Mouse (Mus musculus) urinary bladder, postnatal 10 days (tissue): ENCODE data around the gene Rrp7a.

Experiments used
- DNase-seq: peaks from one replicate; pipeline ENCODE4 v3.0.0; 2022; ENCODE audit warnings: low spot score

The Rrp7a gene

DNA sequence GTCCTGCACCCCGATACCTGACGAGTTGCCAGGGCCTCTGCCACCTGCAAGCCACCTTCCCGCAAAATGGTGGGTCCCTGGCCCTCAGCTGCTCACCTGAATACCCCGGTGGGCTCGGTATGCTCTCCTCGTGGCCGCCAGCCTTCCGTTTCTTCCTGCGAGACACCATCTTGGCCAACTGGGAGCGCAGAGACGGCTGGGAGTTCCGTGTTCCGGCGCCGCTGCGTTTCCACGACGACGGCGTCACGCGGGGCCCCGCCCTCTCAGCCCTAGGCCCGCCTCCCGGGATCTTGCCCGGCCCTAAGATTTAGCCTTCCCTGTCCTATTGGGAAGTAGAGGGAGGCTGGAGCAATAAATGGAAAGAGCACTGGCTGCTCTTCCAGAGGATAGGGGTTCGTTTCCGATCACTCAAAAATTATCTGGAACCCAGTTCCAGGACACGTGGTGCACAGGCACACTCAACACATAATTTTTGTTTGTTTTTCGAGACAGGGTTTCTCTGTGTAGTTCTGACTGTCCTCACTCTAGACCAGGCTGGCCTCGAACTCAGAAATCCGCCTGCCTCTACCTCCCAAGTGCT, at the start of gene Rrp7a:
TSS of gene Rrp7a (minus strand) at position 236 of the 580 bp plus-strand sequence.
- peak; percentile 75 for DNase-seq

DNA sequence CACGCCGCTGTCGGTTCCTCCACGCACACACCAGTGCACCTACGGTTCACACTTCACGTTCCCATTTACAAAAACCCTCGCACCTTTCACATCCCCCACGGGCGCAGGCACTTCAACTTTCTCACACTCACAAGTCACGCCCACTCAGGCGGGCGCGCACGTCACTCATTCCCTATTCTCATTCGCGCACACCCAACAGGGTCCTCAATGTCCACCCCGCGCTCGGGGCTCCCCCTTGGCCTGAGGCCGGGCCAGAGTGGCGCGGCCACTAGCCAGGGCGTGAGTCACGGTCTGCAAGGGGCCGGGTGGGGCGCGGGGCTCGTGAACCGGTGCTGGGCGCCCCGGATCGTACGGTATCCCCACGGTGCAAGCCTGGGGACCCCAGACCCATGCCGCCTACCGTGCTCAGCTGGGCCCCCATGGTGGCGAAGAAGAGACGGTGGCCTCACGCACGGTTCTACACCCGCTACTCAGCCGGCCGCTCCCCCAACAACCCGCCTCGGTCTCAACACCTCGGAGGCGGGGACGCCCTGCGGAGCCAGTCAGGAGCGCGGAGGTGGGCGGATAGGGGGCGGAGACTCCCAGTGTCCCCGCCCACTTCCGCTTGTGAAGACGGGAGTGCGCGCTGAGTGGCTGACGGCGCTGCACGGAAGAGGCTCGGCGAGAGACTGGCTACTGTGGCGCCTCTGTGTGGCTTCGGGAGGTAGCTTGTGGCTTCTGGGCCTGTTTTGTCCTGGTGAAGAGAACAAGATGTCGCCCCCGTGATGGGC, 49.3 kb upstream of the Rrp7a start:
- peak; percentile 71 for DNase-seq

DNA sequence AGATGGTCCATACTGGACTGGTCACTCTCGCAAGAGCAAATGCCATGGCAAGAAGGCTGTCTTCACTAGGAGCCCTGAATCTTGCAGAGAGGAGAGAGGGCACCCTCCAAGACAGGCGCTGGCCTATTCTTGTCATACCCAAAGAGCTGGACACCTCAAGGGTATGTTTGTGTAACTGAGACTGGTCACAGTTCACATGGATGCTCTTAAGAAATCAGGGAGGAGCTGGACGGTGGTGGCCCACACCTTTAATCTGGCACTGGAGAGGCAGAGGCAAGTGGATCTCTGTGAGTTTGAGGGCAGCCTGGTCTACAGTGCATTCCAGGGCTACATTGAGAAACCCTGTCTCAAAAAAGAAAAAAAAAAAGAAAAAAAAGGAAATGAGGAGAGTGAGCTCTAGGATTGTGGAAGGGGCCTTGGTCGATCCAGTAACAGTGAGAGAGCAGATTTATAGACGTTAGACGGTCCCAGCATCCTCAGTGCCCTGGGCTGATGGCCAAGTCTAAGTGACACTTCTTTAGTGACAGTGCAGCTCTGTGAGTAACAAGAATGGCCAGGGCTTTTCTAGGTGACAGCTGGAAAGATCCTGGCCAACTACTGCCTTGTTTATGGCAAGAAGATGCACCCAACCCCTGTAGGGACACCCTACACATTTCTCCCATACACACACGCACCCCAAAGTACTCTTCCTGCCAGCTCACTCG, 48.5 kb upstream of the Rrp7a start:
- no peak for DNase-seq

DNA sequence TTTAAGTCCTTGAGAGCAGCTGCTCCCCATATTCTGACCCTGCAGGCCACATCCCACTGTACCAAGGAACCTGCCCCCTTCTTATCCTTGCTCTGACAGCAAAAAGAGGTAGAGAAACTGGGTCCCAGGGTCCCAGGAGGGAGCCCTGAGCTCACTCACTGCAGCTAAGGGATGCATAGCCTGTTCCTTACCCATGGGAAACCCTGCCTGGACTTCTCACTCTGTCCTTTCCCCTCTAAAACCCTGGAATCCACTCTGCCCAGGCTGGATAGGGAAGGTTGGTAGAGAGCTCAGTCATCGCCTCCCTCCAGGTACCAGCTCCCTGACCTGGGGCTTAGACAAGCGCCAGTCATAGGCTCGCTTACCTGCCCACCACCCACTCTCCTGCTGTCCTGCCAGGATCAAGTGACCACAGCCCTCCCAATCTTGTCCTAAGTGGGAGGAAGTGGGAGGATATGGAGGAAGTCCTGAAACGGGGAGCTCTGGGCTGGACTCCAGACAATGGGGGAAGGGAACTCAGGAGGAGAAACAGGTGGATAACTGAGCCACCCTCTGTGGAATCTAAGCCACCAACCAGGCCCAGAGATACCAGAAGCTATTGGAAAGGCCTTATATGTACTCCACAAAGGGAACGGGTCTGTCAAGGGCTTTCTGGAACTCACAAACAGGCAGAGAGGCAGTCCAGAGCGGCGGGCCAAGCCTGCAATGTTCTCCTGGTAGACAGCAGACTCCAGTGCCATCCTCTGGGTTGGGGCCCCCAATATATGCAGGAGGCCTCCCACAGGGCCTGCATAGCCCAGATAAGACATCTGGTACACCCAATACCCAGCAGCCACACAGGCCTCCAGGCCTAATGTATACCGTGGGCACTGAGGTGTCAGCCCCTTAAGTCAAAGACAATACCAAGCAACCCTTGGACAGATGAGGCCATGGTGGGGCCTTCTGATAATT, 47.4 kb upstream of the Rrp7a start:
- DNase-seq, result no peak

DNA sequence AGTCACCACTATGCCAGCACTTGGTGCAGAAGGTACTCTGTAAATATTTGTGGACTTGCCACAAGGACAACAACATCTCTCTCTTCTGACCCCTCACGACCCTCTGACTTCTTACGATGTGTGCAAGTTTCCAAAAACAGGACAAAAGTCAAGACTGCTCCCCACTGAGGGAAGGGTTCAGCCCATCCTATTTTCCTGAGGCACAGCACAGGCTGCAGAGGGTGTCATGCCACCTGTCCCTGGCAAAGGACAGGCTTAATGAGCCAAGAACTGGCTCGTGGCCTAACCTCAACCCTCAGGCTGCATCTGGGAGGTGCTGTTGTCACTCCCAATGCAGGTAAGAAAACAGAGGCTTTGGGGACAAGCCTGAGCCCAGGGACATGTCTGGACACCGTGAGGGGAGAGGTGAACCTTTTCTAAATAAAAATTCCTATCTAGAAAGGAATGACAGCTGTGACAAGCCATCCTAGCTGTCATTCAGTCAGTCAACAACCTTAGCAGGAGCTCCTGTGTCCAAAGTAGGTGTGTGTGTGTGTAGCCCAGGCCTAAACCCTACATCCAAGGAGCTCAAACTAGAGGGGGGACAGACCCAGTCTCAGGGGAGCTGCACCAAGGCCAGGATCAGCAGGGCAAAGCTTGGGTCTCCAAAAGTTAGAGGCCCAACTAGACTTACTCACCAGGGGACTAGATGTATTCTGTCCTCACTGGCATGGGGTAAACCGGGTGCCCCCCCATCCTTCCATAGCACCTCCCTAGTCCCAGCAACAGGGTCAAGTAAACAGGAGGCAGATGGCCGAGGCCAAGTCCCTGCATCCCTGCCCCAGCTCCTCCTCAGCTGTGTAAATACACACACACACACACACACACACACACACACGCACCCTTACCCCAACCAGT, 46.5 kb upstream of the Rrp7a start:
- no peak for DNase-seq

DNA sequence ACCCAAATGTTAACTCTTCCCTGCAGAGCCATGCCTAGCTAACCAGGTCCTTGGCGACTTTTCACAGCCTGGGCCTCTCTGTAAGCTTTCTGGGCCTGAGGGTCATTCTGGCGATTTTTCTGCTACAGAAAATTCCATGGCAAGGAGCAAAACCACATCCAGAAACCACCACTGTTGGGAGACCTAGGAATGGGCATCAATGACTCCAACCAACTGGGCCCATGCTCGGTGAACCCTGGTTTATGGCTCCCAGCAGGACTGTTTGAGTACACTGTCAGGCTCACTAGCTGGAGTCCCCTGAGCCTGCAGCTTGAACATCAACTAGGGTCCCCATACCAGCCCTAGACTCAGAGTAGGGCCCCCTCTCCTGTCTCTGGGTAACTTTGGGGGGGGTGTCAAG, 45.7 kb upstream of the Rrp7a start:
- DNase-seq, result no peak

DNA sequence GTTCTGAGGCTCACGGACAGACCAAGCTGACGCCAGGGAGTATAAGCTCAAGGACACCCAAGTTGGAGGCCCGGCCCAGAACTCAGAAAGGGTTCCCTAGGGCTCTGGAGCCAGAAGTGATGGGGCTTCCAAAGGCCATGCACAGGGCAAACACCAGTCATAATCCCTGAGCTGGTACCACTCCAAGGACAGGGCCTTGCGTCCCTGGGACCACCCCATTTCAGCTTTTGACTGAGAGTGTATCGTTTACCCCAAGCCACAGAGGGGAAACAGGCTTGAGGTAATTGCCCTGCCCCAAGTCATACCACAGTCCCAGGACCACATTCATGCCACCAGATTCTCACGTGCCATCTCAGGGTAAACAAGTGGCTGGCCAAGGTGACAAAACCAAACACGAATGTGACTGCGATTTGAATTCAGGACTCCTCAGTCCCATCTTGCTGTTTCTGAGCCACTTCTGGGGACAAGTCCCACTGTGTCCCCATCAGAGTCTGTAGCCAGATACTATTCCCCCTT, 45.0 kb upstream of the Rrp7a start:
- DNase-seq, result no peak

DNA sequence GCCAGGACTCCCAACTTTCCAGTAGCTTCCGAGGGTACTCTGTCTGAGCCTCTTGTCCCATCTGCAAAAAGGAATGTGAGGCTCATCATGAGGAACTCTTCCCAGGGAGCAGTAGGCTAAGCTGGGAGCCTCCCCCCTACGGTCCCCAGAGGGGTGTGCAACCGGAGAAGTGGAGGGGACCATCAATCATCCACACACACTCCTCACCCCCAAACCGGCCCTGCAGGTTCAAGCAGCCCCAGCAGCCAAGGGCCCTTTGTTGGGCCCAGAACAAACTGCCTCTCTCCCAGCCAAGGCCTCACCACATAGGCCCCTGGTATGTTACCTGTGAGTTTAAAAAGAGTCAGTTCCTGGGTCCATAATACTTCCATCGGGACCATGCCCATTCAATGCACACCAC, 44.5 kb upstream of the Rrp7a start:
- no peak for DNase-seq

DNA sequence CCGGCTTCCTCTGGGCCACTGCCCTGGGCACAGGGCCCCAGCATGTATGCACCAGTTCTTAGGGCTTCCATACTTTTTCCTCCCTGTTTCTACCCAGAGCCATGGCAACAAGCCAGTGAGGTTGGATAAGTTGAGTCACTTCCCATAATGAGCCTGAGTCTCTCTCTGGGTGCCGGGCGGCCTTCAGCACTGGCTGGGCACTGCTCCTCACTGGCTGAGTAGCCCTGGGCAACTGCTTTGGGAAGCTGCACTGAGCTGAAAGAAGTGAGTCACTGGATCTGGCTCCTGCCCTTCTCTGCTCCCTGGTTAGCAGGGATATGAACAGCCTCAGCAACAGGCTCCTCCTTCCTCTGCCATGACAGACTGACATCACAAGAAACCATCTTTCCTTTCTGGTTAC, 44.0 kb upstream of the Rrp7a start:
- no peak for DNase-seq

DNA sequence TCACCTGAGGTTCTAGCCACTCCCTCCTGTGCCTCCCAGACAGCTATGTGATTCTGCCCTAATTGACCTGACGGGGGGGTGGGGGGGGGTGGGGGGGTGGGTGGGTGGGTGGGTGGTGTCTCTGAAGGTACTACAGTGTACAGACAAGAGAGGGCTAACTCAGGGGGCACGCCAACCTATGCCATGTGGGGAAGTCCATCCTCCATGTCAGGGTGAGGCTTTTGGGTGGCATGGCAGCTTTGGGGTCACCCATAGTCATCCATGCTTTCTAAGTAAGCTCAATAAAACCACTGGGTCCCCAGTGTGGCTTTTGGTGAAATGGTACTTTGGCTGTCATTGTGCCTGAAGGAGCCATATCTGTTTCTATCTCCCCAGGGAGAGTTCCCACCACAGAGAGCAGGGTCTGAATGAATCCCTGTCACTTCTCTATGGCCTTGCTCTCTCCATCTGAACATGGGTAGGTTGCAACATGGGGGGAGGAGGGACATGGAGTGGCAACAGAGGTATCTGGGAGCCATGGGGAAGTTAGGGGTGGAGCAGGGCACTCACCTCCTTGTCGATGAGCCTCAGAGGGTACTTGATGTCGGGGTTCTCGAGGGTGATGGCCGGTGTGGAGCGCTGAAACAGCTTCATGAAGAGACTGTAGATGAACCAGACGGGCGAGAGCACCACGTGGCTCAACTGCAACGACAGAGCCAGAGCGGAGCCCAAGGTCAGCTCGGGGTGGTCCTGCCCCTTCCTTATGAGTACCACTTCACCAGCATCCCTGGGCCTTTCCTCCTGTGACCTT, 43.1 kb upstream of the Rrp7a start:
- no peak for DNase-seq

DNA sequence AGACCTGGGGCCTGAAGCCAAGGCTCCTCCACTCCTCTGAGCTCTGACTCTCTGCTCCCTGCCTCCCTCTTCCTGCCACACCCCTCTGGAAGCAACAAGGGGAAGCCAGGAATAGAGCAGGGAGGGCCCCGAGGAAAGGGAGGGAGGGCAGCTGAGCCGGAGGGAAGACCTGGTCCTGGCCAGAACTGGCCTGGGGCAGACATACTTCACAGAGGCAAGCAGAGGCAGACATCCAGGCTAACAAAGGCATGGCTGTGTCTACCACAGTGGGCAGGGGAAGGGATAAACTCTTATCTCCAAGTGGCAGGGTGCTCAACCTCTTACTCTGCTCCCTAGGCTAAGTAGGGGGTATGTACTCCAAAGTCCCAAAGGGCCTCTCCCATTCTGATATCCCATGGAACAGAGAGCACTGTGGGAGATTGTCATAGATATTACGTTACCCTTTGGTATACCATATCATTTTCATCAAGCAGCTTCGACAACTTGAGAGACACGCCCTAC, 42.4 kb upstream of the Rrp7a start:
- DNase-seq, result no peak

DNA sequence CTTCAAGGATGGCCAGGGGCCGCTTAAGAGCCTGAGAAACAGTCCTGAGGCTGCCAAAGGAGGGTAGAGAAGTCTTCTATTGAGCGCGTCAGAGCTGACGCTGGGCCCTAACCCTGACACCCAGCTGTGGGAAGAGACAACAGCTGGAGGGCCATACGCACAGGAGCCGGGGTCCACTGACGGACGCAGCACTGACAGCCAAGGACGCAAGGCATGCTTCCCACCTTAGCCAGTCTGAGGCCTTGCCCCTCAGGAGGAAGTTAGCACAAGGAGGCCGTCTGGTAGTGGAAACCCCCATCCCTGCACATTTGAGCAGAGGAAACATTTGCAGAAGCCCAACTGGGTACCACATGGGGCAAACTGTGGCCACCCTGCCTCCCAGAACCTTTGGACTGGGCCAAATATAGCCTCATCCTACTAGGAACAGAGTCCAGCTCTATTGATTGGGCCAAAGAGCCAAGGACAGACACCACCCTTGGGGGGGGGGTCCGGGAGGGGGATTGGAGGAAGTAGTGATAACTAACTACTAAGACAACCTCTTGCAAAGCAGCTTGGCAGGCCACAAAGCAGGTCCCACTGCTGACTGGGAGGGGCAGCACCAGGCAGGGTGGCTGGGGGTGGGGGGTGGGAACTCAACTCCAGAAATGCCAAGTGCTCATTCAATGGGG, 40.4 kb upstream of the Rrp7a start:
- DNase-seq, result no peak

DNA sequence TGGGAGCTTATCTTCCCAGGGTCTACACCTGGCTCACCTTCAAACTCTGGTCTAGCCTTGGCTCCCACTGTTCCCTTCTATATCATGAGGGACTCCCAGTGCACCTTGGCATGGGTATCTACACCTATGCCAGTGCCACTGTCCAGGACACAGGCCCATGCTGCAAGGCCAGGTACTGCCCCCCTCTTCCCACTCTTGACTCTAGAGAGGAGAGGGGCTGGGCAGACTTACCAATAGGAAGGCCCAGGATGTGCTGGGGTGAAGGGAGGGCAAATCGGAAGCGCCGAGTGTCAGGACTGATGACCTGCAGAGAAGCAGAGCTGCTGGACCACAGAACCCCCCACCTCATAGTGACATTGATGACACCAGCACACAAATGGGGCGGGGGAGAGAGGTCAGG, 39.4 kb upstream of the Rrp7a start:
- no peak for DNase-seq

DNA sequence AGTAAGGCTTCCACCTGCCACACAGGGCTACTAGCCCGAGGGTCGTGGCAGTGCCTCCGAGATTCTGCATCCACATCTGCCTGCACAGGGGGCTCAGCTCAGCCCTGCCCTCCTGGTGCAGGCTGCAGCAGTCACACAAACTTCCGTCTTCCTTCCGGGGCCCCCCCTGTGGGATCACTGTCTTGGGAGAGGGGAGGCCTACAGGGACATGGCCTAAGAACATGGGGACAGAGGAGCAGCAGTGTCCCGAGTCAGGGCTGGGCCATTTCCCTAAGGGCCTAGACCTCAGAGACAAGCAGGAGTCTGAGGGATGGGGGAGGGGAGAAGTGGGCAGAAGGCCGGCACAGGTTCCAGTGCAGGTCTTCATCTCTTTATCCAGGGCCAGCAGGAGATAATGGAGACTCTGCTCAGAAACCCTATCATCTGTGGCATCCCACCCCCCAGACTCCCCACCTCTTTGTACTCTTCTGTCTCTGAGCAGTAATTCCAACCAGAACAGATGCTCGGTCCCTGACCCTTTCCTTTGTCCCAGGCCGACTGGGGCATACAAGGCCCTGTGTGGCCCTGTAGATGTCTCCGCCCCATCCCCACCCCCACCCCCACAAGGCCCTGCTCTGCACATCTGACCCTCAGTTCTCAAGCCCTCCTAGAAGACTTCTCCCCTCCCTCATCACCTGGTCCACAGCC, 38.6 kb upstream of the Rrp7a start:
- DNase-seq, result no peak

DNA sequence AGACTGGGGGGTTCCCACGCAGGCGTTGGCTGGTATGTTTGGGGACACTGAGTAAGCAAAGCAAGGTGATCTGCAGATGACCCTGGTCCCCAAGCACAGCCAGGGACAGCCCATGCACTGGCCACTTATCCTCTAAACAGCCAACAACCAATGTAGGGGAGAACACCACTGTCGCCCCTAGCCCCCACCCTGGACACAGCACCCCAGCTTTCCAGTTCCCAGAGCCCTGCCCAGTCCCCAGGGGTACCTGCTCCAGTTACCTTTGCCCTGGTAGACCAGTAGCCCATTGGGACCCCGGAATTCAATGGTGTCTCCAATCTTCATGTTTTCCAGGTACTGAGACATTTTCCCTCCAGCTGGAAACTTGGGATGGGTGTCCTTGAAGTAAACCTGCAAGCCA, 38.0 kb upstream of the Rrp7a start:
- no peak for DNase-seq

DNA sequence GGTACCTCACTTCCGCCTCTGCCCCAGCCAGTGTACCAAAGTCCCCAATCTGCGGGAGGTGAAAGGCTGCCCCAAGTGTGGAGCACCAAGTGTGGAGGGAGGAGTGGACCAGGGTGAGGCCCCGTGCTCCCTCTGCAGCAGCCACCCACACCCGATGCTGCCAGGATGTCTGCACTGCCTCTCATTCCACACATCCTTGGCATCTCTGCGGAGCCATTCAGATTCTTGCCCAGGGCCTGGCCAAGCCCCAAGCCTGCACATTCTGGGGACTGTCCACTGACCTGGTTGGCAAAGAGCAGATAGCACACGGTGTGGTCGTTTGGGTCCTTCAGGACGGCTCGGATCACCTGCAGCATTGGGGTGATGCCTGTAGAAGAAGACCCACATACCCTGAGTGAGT, 37.2 kb upstream of the Rrp7a start:
- DNase-seq, result no peak

DNA sequence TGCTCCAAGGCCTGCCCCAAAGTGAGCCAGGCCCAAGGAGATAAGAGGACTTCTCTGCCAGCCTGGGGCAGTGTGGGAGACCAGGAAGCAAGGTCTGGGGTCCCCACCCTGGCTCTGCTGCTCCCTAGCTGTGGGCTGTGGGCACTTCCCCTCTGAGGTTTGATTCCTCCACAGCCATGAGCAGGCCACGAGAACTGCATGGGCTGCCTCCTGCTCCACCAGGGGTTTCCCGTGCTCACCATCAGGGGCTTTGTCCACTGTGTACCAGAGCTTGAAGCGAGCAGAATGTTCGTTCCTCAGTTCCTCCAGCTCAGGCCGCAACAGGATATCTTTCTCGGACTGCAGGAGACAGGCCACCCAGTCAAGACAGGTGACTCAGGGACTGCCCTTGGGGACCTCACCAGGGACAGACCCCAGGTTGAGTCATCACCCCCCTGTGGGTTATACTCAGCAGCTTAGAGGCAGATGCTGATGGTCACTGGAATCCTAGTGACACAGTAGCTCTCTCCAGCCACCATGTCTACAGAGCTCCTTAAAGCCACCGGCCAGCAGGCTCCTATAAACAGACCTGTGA, 36.1 kb upstream of the Rrp7a start:
- DNase-seq, result no peak

DNA sequence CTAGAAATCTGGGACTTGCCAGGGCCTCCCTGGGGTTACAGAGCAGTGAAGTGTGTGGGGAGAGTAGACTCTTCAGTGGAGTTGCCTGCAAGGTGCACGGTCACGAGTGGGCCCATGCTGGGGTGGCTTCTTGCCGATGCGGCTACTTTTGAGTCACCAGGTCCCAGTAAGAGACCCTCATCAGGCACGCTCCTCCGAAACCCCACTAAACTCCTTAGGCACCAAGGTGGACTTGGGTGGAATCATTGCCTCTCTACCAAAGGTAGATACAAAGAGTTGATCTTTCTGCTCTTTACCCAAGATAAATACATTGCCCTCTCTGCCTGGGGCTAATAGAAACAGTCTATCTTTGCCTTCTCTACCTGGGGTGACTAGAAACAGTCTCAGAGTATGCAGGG, 35.1 kb upstream of the Rrp7a start:
- DNase-seq, result no peak
